Mouse (Mus musculus) CH12.LX (cell line): ENCODE data around the gene Prap1.

Source experiments
- CHD2 ChIP-seq: IDR thresholded peaks from 2 replicates; pipeline ENCODE4 v1.6.1; 2011; ENCODE audit warnings: low read length, improper control_type of control experiment
- CTCF ChIP-seq, 2 experiments: IDR thresholded peaks in 1 of 2; conservative IDR thresholded peaks in 1 of 2; 2 replicates each; pipeline ENCODE4 v1.5.1; 2011 to 2012; ENCODE audit warnings: low read depth in 2 of 2, low read length in 2 of 2, improper control_type of control experiment in 1 of 2, inconsistent platforms in 1 of 2, mild to moderate bottlenecking in 1 of 2, moderate library complexity in 1 of 2
- EP300 ChIP-seq: IDR thresholded peaks from 2 replicates; pipeline ENCODE4 v1.6.1; 2011; ENCODE audit warnings: low read length, improper control_type of control experiment
- POLR2A ChIP-seq: IDR thresholded peaks from 2 replicates; pipeline ENCODE4 v1.6.1; 2011; ENCODE audit warnings: low read depth, mild to moderate bottlenecking, improper control_type of control experiment, low read length

GRCm38 (mm10) chr7:140057413-140058407 is 35.5 kb upstream of the Prap1 start:
- TF ChIP-seq POLR2A (no peak), CTCF (conservative IDR thresholded peaks at IDR 0.05 in 1 of 2, IDR thresholded peaks at IDR 0.05 in 1 of 2; ENCODE audit: low read depth in 2 of 2, low read length in 2 of 2) (no peak), CHD2 (no peak), EP300 (no peak)
